Mouse (Mus musculus) thymus, adult 2 months (tissue): ENCODE results near the gene Zfp119b. TPM values are rescaled to one million over a fixed set of nuclear protein-coding genes. Genes with fewer than 3 reads are reported as not detected.
A peak's percentile ranks its signal among the peaks of the same experiment; 100 is the strongest.

ENCODE experiments used
- DNase-seq: peaks from one replicate; pipeline ENCODE4 v3.0.0; 2021
- H3K27ac ChIP-seq: fragments of 200-500 bp; 2 replicates; pipeline ENCODE4 v1.5.1; 2012; ENCODE audit warnings: low read length, control low read depth; ENCODE audit not compliant: control insufficient read depth, insufficient read depth
- H3K27me3 ChIP-seq: fragments of 200-500 bp; 2 replicates; pipeline ENCODE4 v1.6.1; 2012; ENCODE audit warnings: mild to moderate bottlenecking, low read length, moderate library complexity, mixed read lengths; ENCODE audit not compliant: control insufficient read depth, insufficient read depth
- H3K36me3 ChIP-seq: fragments of 200-500 bp; 2 replicates; pipeline ENCODE4 v1.6.1; 2012; ENCODE audit warnings: mild to moderate bottlenecking, low read length, moderate library complexity; ENCODE audit not compliant: control insufficient read depth, insufficient read depth
- H3K4me1 ChIP-seq: fragments of 200-500 bp; replicated peaks from 2 replicates; pipeline ENCODE4 v1.6.1; 2012; ENCODE audit warnings: low read length; ENCODE audit not compliant: control insufficient read depth, insufficient read depth
- H3K4me3 ChIP-seq: fragments of 200-500 bp; 2 replicates; pipeline ENCODE4 v1.5.1; 2012; ENCODE audit warnings: mild to moderate bottlenecking, low read length, control low read depth, moderate library complexity; ENCODE audit not compliant: control insufficient read depth, insufficient read depth
- CTCF ChIP-seq: fragments of 200-500 bp; IDR thresholded peaks from 2 replicates; pipeline ENCODE4 v1.5.1; 2012; ENCODE audit warnings: mild to moderate bottlenecking, control low read depth, low read length, moderate library complexity, borderline replicate concordance; ENCODE audit not compliant: control insufficient read depth, poor library complexity, insufficient read depth; ENCODE audit errors: extremely low read depth
- POLR2A ChIP-seq: fragments of 200-500 bp; IDR thresholded peaks from 2 replicates; pipeline ENCODE4 v1.6.1; 2012; ENCODE audit warnings: mild to moderate bottlenecking, low read length, control low read depth, moderate library complexity; ENCODE audit not compliant: control insufficient read depth, poor library complexity, insufficient read depth; ENCODE audit errors: extremely low read depth
- WGBS: fragments of 180-500 bp; shearing (Covaris S2); methylation state at CpG from one replicate; pipeline ENCODE4 v1.1.7; 2018; 5-methylcytosine and 5-hydroxymethylcytosine counted together
- polyA plus RNA-seq: library from polyadenylated mRNA; depleted of rRNA; stranded (reverse); fragments of >200 nt; gene quantifications from 2 replicates; pipeline ENCODE4 v1.2.3, GENCODE M21; 2012; rRNA removed

The Zfp119b gene
- polyA plus RNA-seq, result 0.17 and 0.23 TPM in 2 replicates

GRCm38 (mm10) chr17:55949400-55949799 is at the start of gene Zfp119b:
Gene Zfp119b, minus strand, starts transcription at chr17:55949500.
- H3K4me3 ChIP-seq, result no peak within 1 kb of the TSS
- TF ChIP-seq CTCF (no peak), POLR2A (no peak)
- whole genome bisulfite sequencing, result 60% methylated on average over 2 of the region's 2 CpGs
- H3K27ac ChIP-seq, result no peak within 1 kb of the TSS
- no peak for DNase-seq
- no peaks in the 10 kb centered on the region for H3K27me3 ChIP-seq
- H3K36me3 ChIP-seq, result no peaks in the 10 kb centered on the region
- no peaks in the 10 kb centered on the region for H3K4me1 ChIP-seq

DNA sequence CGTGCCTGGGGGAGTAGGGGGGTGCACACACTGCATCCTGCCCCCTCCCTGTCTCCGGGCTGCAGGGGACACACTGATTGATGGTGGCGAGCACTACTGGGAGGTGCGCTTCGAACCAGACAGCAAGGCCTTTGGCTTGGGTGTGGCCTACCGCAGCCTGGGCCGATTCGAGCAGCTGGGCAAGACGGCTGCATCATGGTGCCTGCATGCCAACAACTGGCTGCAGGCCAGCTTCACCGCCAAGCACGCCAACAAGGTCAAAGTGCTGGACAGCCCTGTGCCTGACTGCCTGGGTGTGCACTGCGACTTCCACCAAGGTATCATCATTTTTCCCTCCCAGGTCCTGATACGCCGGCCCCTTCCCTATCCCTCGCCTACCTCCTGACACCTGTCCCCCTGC is 46.7 kb upstream of the Zfp119b start:
- WGBS, result 94% methylated on average over 15 of the region's 15 CpGs
- Histone ChIP-seq H3K27me3 (no peaks in the 10 kb centered on the region), H3K4me1 (no peaks in the 10 kb centered on the region), H3K4me3 (no peak overlapping the region), H3K27ac (no peak overlapping the region), H3K36me3 (no peaks in the 10 kb centered on the region)
- no peak for DNase-seq
- no peak for TF ChIP-seq CTCF
- TF ChIP-seq POLR2A, result no peak

GRCm38 (mm10) chr17:55990278-55990898 is 41.1 kb upstream of the Zfp119b start:
- 90% methylated on average over 8 of the region's 8 CpGs for WGBS
- Histone ChIP-seq H3K4me1 (peaks cover 18% of the 10 kb centered on the region; the same call in 1 of the 2 replicates), H3K4me3 (no peak overlapping the region), H3K27ac (no peak overlapping the region), H3K36me3 (no peaks in the 10 kb centered on the region), H3K27me3 (no peaks in the 10 kb centered on the region; the same call in 1 of the 2 replicates)
- TF ChIP-seq POLR2A (no peak), CTCF (no peak)
- no peak for DNase-seq

- WGBS, result 16% methylated on average over 35 of the region's 35 CpGs
- no peak for TF ChIP-seq POLR2A
- TF ChIP-seq CTCF, result no peak
- H3K4me3 ChIP-seq, result no peak within 1 kb of the TSS
- no peaks in the 10 kb centered on the region; the same call in 1 of the 2 replicates for H3K27me3 ChIP-seq
- peak; percentile 23 for DNase-seq
- peaks cover 20% of the 10 kb centered on the region; the same call in 1 of the 2 replicates for H3K4me1 ChIP-seq
- no peak within 1 kb of the TSS for H3K27ac ChIP-seq
- H3K36me3 ChIP-seq, result no peaks in the 10 kb centered on the region
Observed at GRCm38 (mm10) chr17:55986030-55986961, 37.0 kb upstream of the Zfp119b start, which contains the start of gene Fsd1. Gene Fsd1, plus strand, starts transcription at chr17:55986509.

DNA sequence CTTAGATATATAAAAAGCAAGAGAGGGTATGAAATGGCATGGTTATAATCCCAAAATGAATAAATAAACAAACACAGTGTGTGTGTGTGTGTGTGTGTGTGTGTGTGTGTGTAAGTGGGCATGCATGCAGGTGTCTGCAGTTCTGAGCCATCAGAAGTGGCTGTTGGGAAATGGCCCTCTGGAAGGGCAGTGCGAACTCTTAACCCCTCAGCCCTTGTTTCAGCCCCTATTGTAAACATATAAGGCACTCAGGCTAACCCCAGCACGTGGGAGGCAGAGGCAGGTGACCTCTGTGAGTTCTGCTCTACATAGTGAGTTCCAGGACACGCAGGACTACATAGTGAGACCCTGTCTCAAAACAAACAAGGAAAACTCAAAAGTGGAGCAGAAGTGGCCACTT is 28.0 kb upstream of the Zfp119b start:
- no peak for TF ChIP-seq POLR2A
- no peak for TF ChIP-seq CTCF
- no peak for DNase-seq

GRCm38 (mm10) chr17:55976255-55976862 is 27.1 kb upstream of the Zfp119b start:
- peak; percentile 72 for DNase-seq

More for the DNA sequence above, 28.0 kb upstream of the Zfp119b start:
- WGBS, result 80% methylated on average over 3 of the region's 3 CpGs
- H3K27ac ChIP-seq, result no peak overlapping the region
- no peaks in the 10 kb centered on the region for H3K4me1 ChIP-seq
- H3K36me3 ChIP-seq, result no peaks in the 10 kb centered on the region
- H3K4me3 ChIP-seq, result no peak overlapping the region
- no peaks in the 10 kb centered on the region for H3K27me3 ChIP-seq

More at GRCm38 (mm10) chr17:55976255-55976862, 27.1 kb upstream of the Zfp119b start:
- Histone ChIP-seq H3K4me1 (no peaks in the 10 kb centered on the region), H3K4me3 (no peak overlapping the region), H3K27ac (no peak overlapping the region), H3K27me3 (no peaks in the 10 kb centered on the region), H3K36me3 (no peaks in the 10 kb centered on the region)
- TF ChIP-seq CTCF, result peak; percentile 69; the same call in 1 of the 2 replicates
- no peak for TF ChIP-seq POLR2A
- 22% methylated on average over 13 of the region's 13 CpGs for WGBS
